Mouse (Mus musculus): Measurements from ENCODE around the gene Zdhhc12. TPM values are rescaled to one million over a fixed set of nuclear protein-coding genes. Genes with fewer than 3 reads are reported as not detected.
A peak's percentile ranks its signal among the peaks of the same experiment; 100 is the strongest.

Zdhhc12 gene
- polyA plus RNA-seq, 1 experiment = 39.0 TPM

- Histone ChIP-seq H3K9ac (ENCODE audit: low read depth, poor library complexity, severe bottlenecking) (no peak overlapping the region), H3K4me3 (ENCODE audit: low read depth, low read length) (no peak overlapping the region), H3K4me1 (ENCODE audit: control insufficient read depth, insufficient read depth, low read length) (no peaks in the 10 kb centered on the region), H3K27ac (ENCODE audit: insufficient read depth, low read length) (no peak overlapping the region), H3K36me3 (ENCODE audit: control insufficient read depth, insufficient read depth, low read length, poor library complexity, severe bottlenecking) (peaks cover 6% of the 10 kb centered on the region), H3K27me3 (ENCODE audit: control insufficient read depth, insufficient read depth, low read length, poor library complexity, severe bottlenecking) (no peaks in the 10 kb centered on the region), H3K9me3 (replicated peaks; ENCODE audit: control insufficient read depth, insufficient read depth, low read length, poor library complexity, severe bottlenecking) (no peaks in the 10 kb centered on the region)
- no peak for TF ChIP-seq POLR2A (IDR thresholded peaks at IDR 0.05; ENCODE audit: insufficient read depth, low read length)
- TF ChIP-seq EP300 (IDR thresholded peaks at IDR 0.05; ENCODE audit: insufficient read depth, low read depth, low read length) = no peak
- TF ChIP-seq CTCF (IDR thresholded peaks at IDR 0.05; ENCODE audit: low read depth, low read length) = no peak
These were observed 19.1 kb upstream of the Zdhhc12 start for GRCm38 (mm10) chr2:30112564-30112963.

- H3K27ac ChIP-seq (ENCODE audit: insufficient read depth, low read length) = no peak overlapping the region
- H3K9me3 ChIP-seq (replicated peaks; ENCODE audit: control insufficient read depth, insufficient read depth, low read length, poor library complexity, severe bottlenecking) = no peaks in the 10 kb centered on the region
- no peak overlapping the region for H3K9ac ChIP-seq (ENCODE audit: low read depth, poor library complexity, severe bottlenecking)
- no peaks in the 10 kb centered on the region for H3K4me1 ChIP-seq (ENCODE audit: control insufficient read depth, insufficient read depth, low read length)
- peaks cover 6% of the 10 kb centered on the region for H3K36me3 ChIP-seq (ENCODE audit: control insufficient read depth, insufficient read depth, low read length, poor library complexity, severe bottlenecking)
- TF ChIP-seq EP300 (IDR thresholded peaks at IDR 0.05; ENCODE audit: insufficient read depth, low read depth, low read length) = no peak
- no peak for TF ChIP-seq POLR2A (IDR thresholded peaks at IDR 0.05; ENCODE audit: insufficient read depth, low read length)
- no peak for TF ChIP-seq CTCF (IDR thresholded peaks at IDR 0.05; ENCODE audit: low read depth, low read length)
- H3K27me3 ChIP-seq (ENCODE audit: control insufficient read depth, insufficient read depth, low read length, poor library complexity, severe bottlenecking) = no peaks in the 10 kb centered on the region
- H3K4me3 ChIP-seq (ENCODE audit: low read depth, low read length) = no peak overlapping the region
These were observed 18.1 kb upstream of the Zdhhc12 start for GRCm38 (mm10) chr2:30111500-30111899.

- H3K9ac ChIP-seq (ENCODE audit: low read depth, poor library complexity, severe bottlenecking) = no peak overlapping the region
- no peak overlapping the region for H3K4me3 ChIP-seq (ENCODE audit: low read depth, low read length)
- peaks cover 6% of the 10 kb centered on the region for H3K36me3 ChIP-seq (ENCODE audit: control insufficient read depth, insufficient read depth, low read length, poor library complexity, severe bottlenecking)
- no peaks in the 10 kb centered on the region for H3K9me3 ChIP-seq (replicated peaks; ENCODE audit: control insufficient read depth, insufficient read depth, low read length, poor library complexity, severe bottlenecking)
- no peaks in the 10 kb centered on the region for H3K27me3 ChIP-seq (ENCODE audit: control insufficient read depth, insufficient read depth, low read length, poor library complexity, severe bottlenecking)
- TF ChIP-seq EP300 (IDR thresholded peaks at IDR 0.05; ENCODE audit: insufficient read depth, low read depth, low read length) (no peak), POLR2A (IDR thresholded peaks at IDR 0.05; ENCODE audit: insufficient read depth, low read length) (no peak)
- no peaks in the 10 kb centered on the region for H3K4me1 ChIP-seq (ENCODE audit: control insufficient read depth, insufficient read depth, low read length)
- no peak overlapping the region for H3K27ac ChIP-seq (ENCODE audit: insufficient read depth, low read length)
These were observed 14.8 kb upstream of the Zdhhc12 start for GRCm38 (mm10) chr2:30108260-30108659.

GRCm38 (mm10) chr2:30107646-30108045, 14.2 kb upstream of the Zdhhc12 start:
- H3K9ac ChIP-seq (ENCODE audit: low read depth, poor library complexity, severe bottlenecking) = no peak overlapping the region
- peaks cover 7% of the 10 kb centered on the region for H3K36me3 ChIP-seq (ENCODE audit: control insufficient read depth, insufficient read depth, low read length, poor library complexity, severe bottlenecking)
- no peak for TF ChIP-seq EP300 (IDR thresholded peaks at IDR 0.05; ENCODE audit: insufficient read depth, low read depth, low read length)
- no peak for TF ChIP-seq POLR2A (IDR thresholded peaks at IDR 0.05; ENCODE audit: insufficient read depth, low read length)
- TF ChIP-seq CTCF (IDR thresholded peaks at IDR 0.05; ENCODE audit: low read depth, low read length) = no peak
- no peaks in the 10 kb centered on the region for H3K4me1 ChIP-seq (ENCODE audit: control insufficient read depth, insufficient read depth, low read length)
- no peak overlapping the region for H3K27ac ChIP-seq (ENCODE audit: insufficient read depth, low read length)
- no peaks in the 10 kb centered on the region for H3K27me3 ChIP-seq (ENCODE audit: control insufficient read depth, insufficient read depth, low read length, poor library complexity, severe bottlenecking)
- no peak overlapping the region for H3K4me3 ChIP-seq (ENCODE audit: low read depth, low read length)
- no peaks in the 10 kb centered on the region for H3K9me3 ChIP-seq (replicated peaks; ENCODE audit: control insufficient read depth, insufficient read depth, low read length, poor library complexity, severe bottlenecking)

GRCm38 (mm10) chr2:30106364-30106763, 12.9 kb upstream of the Zdhhc12 start:
- TF ChIP-seq EP300 (IDR thresholded peaks at IDR 0.05; ENCODE audit: insufficient read depth, low read depth, low read length) (no peak), POLR2A (IDR thresholded peaks at IDR 0.05; ENCODE audit: insufficient read depth, low read length) (no peak), CTCF (IDR thresholded peaks at IDR 0.05; ENCODE audit: low read depth, low read length) (peak; percentile 89)
- Histone ChIP-seq H3K27ac (ENCODE audit: insufficient read depth, low read length) (no peak overlapping the region; the same call in 1 of the 2 replicates), H3K36me3 (ENCODE audit: control insufficient read depth, insufficient read depth, low read length, poor library complexity, severe bottlenecking) (peaks cover 9% of the 10 kb centered on the region), H3K27me3 (ENCODE audit: control insufficient read depth, insufficient read depth, low read length, poor library complexity, severe bottlenecking) (no peaks in the 10 kb centered on the region), H3K9ac (ENCODE audit: low read depth, poor library complexity, severe bottlenecking) (no peak overlapping the region), H3K4me1 (ENCODE audit: control insufficient read depth, insufficient read depth, low read length) (no peaks in the 10 kb centered on the region), H3K4me3 (ENCODE audit: low read depth, low read length) (no peak overlapping the region), H3K9me3 (replicated peaks; ENCODE audit: control insufficient read depth, insufficient read depth, low read length, poor library complexity, severe bottlenecking) (no peaks in the 10 kb centered on the region)

GRCm38 (mm10) chr2:30100214-30100613, 6.8 kb upstream of the Zdhhc12 start:
- H3K36me3 ChIP-seq (ENCODE audit: control insufficient read depth, insufficient read depth, low read length, poor library complexity, severe bottlenecking) = peaks cover 2% of the 10 kb centered on the region; the same call in 1 of the 2 replicates
- H3K4me3 ChIP-seq (ENCODE audit: low read depth, low read length) = no peak overlapping the region
- TF ChIP-seq EP300 (IDR thresholded peaks at IDR 0.05; ENCODE audit: insufficient read depth, low read depth, low read length) (no peak), POLR2A (IDR thresholded peaks at IDR 0.05; ENCODE audit: insufficient read depth, low read length) (no peak), CTCF (IDR thresholded peaks at IDR 0.05; ENCODE audit: low read depth, low read length) (peak; percentile 6)
- H3K4me1 ChIP-seq (ENCODE audit: control insufficient read depth, insufficient read depth, low read length) = no peaks in the 10 kb centered on the region
- H3K27me3 ChIP-seq (ENCODE audit: control insufficient read depth, insufficient read depth, low read length, poor library complexity, severe bottlenecking) = no peaks in the 10 kb centered on the region
- H3K27ac ChIP-seq (ENCODE audit: insufficient read depth, low read length) = no peak overlapping the region
- H3K9me3 ChIP-seq (replicated peaks; ENCODE audit: control insufficient read depth, insufficient read depth, low read length, poor library complexity, severe bottlenecking) = no peaks in the 10 kb centered on the region
- no peak overlapping the region for H3K9ac ChIP-seq (ENCODE audit: low read depth, poor library complexity, severe bottlenecking)

Data from ES-Bruce4 (cell line).